8 mouse cellular contexts compared by ENCODE assay signal in the genomic region with DNA sequence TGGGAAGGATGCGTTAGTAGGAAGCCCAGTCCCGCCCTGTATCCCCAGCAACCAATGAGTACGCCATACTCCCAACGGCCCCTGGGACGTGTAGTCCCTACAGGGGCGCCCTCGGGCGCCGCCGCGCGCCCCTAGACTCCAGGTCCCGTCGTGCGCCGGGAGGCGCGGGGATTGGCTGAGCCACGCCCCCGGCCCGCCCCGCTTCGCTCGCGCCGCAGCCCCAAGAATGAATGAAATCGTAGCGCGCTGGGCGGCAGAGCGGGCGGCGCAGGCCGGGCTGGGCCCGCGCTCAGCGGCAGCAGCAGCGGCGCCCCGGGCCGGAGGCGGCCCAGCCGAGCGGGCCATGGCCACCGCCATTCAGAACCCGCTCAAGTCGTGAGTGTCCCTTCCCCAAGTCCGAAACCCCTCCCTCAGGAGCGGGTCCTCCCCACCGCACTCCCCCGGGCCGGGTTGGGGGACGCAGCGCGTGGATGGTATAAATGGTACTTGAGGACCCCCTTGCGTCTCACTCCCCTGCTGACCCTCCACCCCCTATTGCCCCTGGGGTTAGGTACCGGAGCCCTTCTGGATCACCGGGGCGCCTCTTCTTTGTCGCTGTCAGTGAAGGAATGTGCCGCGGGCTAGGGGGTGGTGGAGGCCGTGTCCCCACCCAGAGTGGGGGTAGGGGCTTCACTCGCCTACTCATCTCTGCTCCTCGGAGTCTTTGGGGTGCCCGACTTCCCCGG. TPM values are rescaled to one million over a fixed set of nuclear protein-coding genes. Genes with fewer than 3 reads are reported as not detected.
DNase-seq lines count a peak whose midpoint lies in the region; ATAC-seq and TF ChIP-seq lines count a peak whose summit lies in the region.

Dpf1 (plus strand) TSS at position 214 of the 725 bp plus-strand sequence.

- peak within 1 kb of the TSS; percentile 79 for H3K4me2 ChIP-seq in lung, embryonic 14.5 days

- under 1% methylated on average over 64 of the region's 67 CpGs for WGBS in lung, embryonic 14.5 days

- H3K27me3 ChIP-seq in lung, embryonic 14.5 days (ENCODE audit: insufficient read depth, low read length): peaks cover 15% of the 10 kb centered on the region; the same call in 1 of the 2 replicates

- H3K9ac ChIP-seq in lung, embryonic 14.5 days: peak within 1 kb of the TSS; percentile 46

- 0 out of 2 replicates have a peak, but pooled peaks have one; percentile 21 for TF ChIP-seq CTCF in lung, embryonic 14.5 days (IDR thresholded peaks at IDR 0.05; ENCODE audit: low read depth)

- peak within 1 kb of the TSS; percentile 54 for H3K4me3 ChIP-seq in lung, embryonic 14.5 days (ENCODE audit: low read depth, low read length)

- no peaks in the 10 kb centered on the region for H3K9me3 ChIP-seq in lung, embryonic 14.5 days (ENCODE audit: low read depth, low read length)

- peak; percentile 80 for DNase-seq in R1 (ENCODE audit: low read depth, low spot score)
- peak; percentile 90 to 91 for DNase-seq in cerebellum, adult 18-20 months
- peak; percentile 79 for DNase-seq in forelimb bud, embryonic 11.5 days (ENCODE audit: low read depth, low spot score)
- peak; percentile 95 for DNase-seq in layer of hippocampus, adult 9-11 months
- DNase-seq in lung, embryonic 14.5 days: peak; percentile 96
- peak; percentile 67 for DNase-seq in ovary, postnatal 14 days (ENCODE audit: low spot score)
- DNase-seq in thymus, postnatal 36 days: peak; percentile 75 to 85

- H3K36me3 ChIP-seq in lung, embryonic 14.5 days (ENCODE audit: insufficient read depth): no peaks in the 10 kb centered on the region

- no peak within 1 kb of the TSS for H3K27ac ChIP-seq in lung, embryonic 14.5 days (ENCODE audit: low read depth)

- peaks cover 19% of the 10 kb centered on the region for H3K4me1 ChIP-seq in lung, embryonic 14.5 days (ENCODE audit: insufficient read depth)

- ATAC-seq in hematopoietic stem cell, adult 5-6 weeks (replicated peaks in 1 of 2; ENCODE audit: insufficient read depth in 1 of 2, low FRiP score in 2 of 2, low TSS enrichment in 1 of 2, low read depth in 1 of 2, poor library complexity in 2 of 2, severe bottlenecking in 2 of 2): peak; percentile 39 to 54
- peak; percentile 85 for ATAC-seq in lung, embryonic 14.5 days (ENCODE audit: insufficient read depth)

RNA-seq across cellular contexts. Expression of gene Dpf1, which starts in this region (rescaled TPM):
- 0.05 and 0.38 TPM in 2 replicates for total RNA-seq in hematopoietic stem cell, adult 5-6 weeks (2017)
- polyA plus RNA-seq in lung, embryonic 14.5 days (2014; fragmentation: Nextera tagmentation; extraction: Ambion mirVana): 13.5 and 14.7 TPM in 2 replicates

Comparison
In these comparisons a context has a peak if more than half of its experiments do, and no peak if none do; other contexts are left out.
1. Peak in ATAC-seq in hematopoietic stem cell, adult 5-6 weeks; RNA of the gene not detected or under 1 TPM.